Mouse (Mus musculus) kidney, adult 2 months (tissue): ENCODE data around the gene Best3.
A peak's percentile ranks its signal among the peaks of the same experiment; 100 is the strongest.

Experiments used
- CTCF ChIP-seq: fragments of 200-500 bp; conservative IDR thresholded peaks from 2 replicates; pipeline ENCODE4 v1.5.1; 2011; ENCODE audit warnings: low read depth, mild to moderate bottlenecking, control low read depth, low read length, moderate library complexity, mixed read lengths; ENCODE audit not compliant: insufficient read depth, insufficient read length
- POLR2A ChIP-seq: fragments of 200-500 bp; IDR thresholded peaks from one replicate; pipeline ENCODE4 v1.6.1; 2011; ENCODE audit warnings: low read depth, low read length, control low read depth

DNA sequence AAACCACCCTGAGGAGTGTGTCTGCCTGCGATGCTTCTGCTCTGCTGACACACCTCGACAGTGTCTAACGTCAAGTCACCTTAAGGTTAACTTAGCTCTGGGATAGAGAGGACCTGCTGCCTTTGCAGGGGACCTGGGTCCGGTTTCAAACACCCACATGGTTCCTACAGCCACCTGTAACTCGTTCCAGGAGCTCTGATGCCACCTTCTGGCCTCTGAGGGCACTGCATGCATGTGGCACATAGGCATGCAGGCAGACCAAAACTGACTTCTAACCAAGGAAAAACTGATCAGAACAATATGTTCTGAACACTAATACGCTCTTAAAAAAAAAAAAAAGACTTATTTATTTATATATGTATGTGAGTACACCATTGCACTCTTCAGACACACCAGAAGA lies 43.1 kb upstream of the Best3 start:
- TF ChIP-seq POLR2A (no peak), CTCF (peak; percentile 55)
